Mouse (Mus musculus): ENCODE measurements around the gene Fxr2. TPM values are rescaled to one million over a fixed set of nuclear protein-coding genes. Genes with fewer than 3 reads are reported as not detected.
"Not testable (repeated sequence)": the region's sequence is repeated elsewhere in the genome, so short reads cannot be mapped to it uniquely, and the experiment has no call there.

Gene Fxr2
- polyA plus RNA-seq, 1 experiment from 2014 or later, result 47.7 TPM

- Histone ChIP-seq H3K9ac (replicated peaks; ENCODE audit: low read depth, low read length) (peak within 1 kb of the TSS; percentile 86), H3K4me3 (replicated peaks; ENCODE audit: low read length) (peak within 1 kb of the TSS; percentile 67), H3K4me2 (ENCODE audit: low read length) (peak within 1 kb of the TSS; percentile 73), H3K27me3 (replicated peaks; ENCODE audit: control insufficient read depth, insufficient read depth, low read length) (no peaks in the 10 kb centered on the region), H3K9me3 (ENCODE audit: control insufficient read depth, low read length) (no peaks in the 10 kb centered on the region), H3K4me1 (replicated peaks; ENCODE audit: control insufficient read depth, insufficient read depth, low read length) (peaks cover 16% of the 10 kb centered on the region), H3K27ac (ENCODE audit: low read length) (peak within 1 kb of the TSS; percentile 78), H3K36me3 (ENCODE audit: control insufficient read depth, insufficient read depth) (no peaks in the 10 kb centered on the region)
- 1% methylated on average over 20 of the region's 20 CpGs for WGBS
- peak; percentile 86 for ATAC-seq
Measured at GRCm38 (mm10) chr11:69621571-69622268, 11.1 kb upstream of the Fxr2 start, which contains the start of gene Sat2. Sat2 (plus strand) TSS chr11:69622024.

DNA sequence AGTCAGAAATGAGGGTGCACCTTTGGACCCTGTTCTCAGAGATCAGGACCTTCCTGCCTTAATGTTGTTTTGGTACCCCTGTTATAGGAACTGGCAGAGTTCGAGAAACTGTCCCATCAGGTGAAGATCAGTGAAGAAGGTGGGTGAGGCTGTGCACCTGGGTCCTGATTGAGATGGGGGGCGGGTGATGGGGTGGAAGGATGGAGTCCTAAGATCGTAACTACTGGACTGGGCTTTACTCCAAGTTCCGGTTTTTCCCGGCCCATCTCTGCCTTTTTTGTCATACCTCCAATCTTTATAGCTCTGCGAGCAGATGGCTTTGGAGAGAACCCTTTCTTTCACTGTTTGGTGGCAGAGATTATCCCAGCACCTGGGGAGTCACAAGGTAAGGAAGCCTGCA, 10.4 kb upstream of the Fxr2 start:
- WGBS, result 42% methylated on average over 6 of the region's 6 CpGs
- H3K9me3 ChIP-seq (ENCODE audit: control insufficient read depth, low read length), result no peaks in the 10 kb centered on the region
- ATAC-seq, result 0 out of 2 replicates have a peak, but pooled peaks have one; percentile 18

GRCm38 (mm10) chr11:69623006-69623405, 9.8 kb upstream of the Fxr2 start:
- WGBS, result 63% methylated on average over 4 of the region's 4 CpGs
- ATAC-seq, result no peak
- Histone ChIP-seq H3K36me3 (ENCODE audit: control insufficient read depth, insufficient read depth) (no peaks in the 10 kb centered on the region), H3K4me3 (replicated peaks; ENCODE audit: low read length) (no peak overlapping the region), H3K9me3 (ENCODE audit: control insufficient read depth, low read length) (no peaks in the 10 kb centered on the region), H3K4me1 (replicated peaks; ENCODE audit: control insufficient read depth, insufficient read depth, low read length) (peaks cover 16% of the 10 kb centered on the region), H3K27me3 (replicated peaks; ENCODE audit: control insufficient read depth, insufficient read depth, low read length) (no peaks in the 10 kb centered on the region), H3K27ac (ENCODE audit: low read length) (no peak overlapping the region), H3K4me2 (ENCODE audit: low read length) (peak overlapping the region; percentile 73), H3K9ac (replicated peaks; ENCODE audit: low read depth, low read length) (peak overlapping the region; percentile 86; the same call in 1 of the 2 replicates)

More for the DNA sequence above, 10.4 kb upstream of the Fxr2 start:
- Histone ChIP-seq H3K4me1 (replicated peaks; ENCODE audit: control insufficient read depth, insufficient read depth, low read length) (peaks cover 16% of the 10 kb centered on the region), H3K27ac (ENCODE audit: low read length) (peak overlapping the region; percentile 78), H3K4me2 (ENCODE audit: low read length) (peak overlapping the region; percentile 73), H3K4me3 (replicated peaks; ENCODE audit: low read length) (peak overlapping the region; percentile 67), H3K36me3 (ENCODE audit: control insufficient read depth, insufficient read depth) (no peaks in the 10 kb centered on the region), H3K9ac (replicated peaks; ENCODE audit: low read depth, low read length) (peak overlapping the region; percentile 86), H3K27me3 (replicated peaks; ENCODE audit: control insufficient read depth, insufficient read depth, low read length) (no peaks in the 10 kb centered on the region)

DNA sequence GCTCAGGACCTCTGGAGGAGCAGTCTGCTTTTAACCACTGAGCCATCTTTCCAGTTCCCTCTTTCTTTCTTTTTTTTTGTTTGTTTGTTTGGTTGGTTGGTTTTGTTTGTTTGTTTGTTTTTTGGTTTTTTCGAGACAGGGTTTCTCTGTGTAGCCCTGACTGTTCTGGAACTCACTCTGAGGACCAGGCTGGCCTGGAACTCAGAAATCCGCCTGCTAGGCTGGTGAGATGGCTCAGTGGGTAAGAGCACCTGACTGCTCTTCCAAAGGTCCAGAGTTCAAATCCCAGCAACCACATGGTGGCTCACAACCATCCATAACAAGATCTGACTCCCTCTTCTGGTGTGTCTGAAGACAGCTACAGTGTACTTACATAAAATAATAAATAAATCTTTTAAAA, 8.5 kb upstream of the Fxr2 start:
- 90% methylated on average over 2 of the region's 2 CpGs for WGBS
- not testable (repeated sequence) for H3K27me3 ChIP-seq (replicated peaks; ENCODE audit: control insufficient read depth, insufficient read depth, low read length); H3K4me2 ChIP-seq (ENCODE audit: low read length); H3K36me3 ChIP-seq (ENCODE audit: control insufficient read depth, insufficient read depth); H3K9ac ChIP-seq (replicated peaks; ENCODE audit: low read depth, low read length); ATAC-seq; H3K27ac ChIP-seq (ENCODE audit: low read length); H3K4me3 ChIP-seq (replicated peaks; ENCODE audit: low read length); H3K9me3 ChIP-seq (ENCODE audit: control insufficient read depth, low read length)
- H3K4me1 ChIP-seq (replicated peaks; ENCODE audit: control insufficient read depth, insufficient read depth, low read length), result peaks cover 16% of the 10 kb centered on the region

DNA sequence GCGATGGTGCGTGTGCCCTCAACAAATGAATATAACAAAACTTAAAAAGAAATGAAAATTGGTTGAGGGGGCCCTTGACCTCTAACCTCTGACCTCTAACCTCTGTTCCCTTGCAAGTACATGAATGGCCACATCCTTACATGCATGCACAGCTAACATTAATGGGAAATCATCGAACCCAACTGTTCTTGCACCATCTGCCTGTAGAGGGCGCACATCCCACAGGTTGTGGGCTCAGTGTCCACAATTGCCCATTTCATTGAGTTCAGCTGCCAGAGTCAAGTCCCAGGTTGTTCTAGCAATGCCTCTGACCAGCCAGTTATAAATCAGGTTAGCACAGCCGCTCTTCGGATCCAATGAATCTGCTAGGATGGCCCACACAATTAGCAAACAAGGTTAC, 4.5 kb upstream of the Fxr2 start:
- Histone ChIP-seq H3K27me3 (replicated peaks; ENCODE audit: control insufficient read depth, insufficient read depth, low read length) (no peaks in the 10 kb centered on the region), H3K36me3 (ENCODE audit: control insufficient read depth, insufficient read depth) (no peaks in the 10 kb centered on the region), H3K27ac (ENCODE audit: low read length) (no peak overlapping the region), H3K9ac (replicated peaks; ENCODE audit: low read depth, low read length) (no peak overlapping the region), H3K4me2 (ENCODE audit: low read length) (no peak overlapping the region), H3K4me1 (replicated peaks; ENCODE audit: control insufficient read depth, insufficient read depth, low read length) (0 out of 2 replicates have a peak, but pooled peaks cover under 1% of the 10 kb centered on the region), H3K4me3 (replicated peaks; ENCODE audit: low read length) (no peak overlapping the region), H3K9me3 (ENCODE audit: control insufficient read depth, low read length) (no peaks in the 10 kb centered on the region)
- ATAC-seq, result no peak
- WGBS, result 38% methylated on average over 6 of the region's 6 CpGs

GRCm38 (mm10) chr11:69629802-69630201, 3.0 kb upstream of the Fxr2 start:
- no peak for ATAC-seq
- H3K36me3 ChIP-seq (ENCODE audit: control insufficient read depth, insufficient read depth), result no peaks in the 10 kb centered on the region
- no peak overlapping the region for H3K9ac ChIP-seq (replicated peaks; ENCODE audit: low read depth, low read length)
- H3K4me1 ChIP-seq (replicated peaks; ENCODE audit: control insufficient read depth, insufficient read depth, low read length), result peaks cover 13% of the 10 kb centered on the region
- WGBS, result 62% methylated on average over 1 of the region's 1 CpGs
- no peak overlapping the region for H3K4me2 ChIP-seq (ENCODE audit: low read length)
- no peaks in the 10 kb centered on the region for H3K9me3 ChIP-seq (ENCODE audit: control insufficient read depth, low read length)
- no peak overlapping the region for H3K27ac ChIP-seq (ENCODE audit: low read length)
- no peak overlapping the region for H3K4me3 ChIP-seq (replicated peaks; ENCODE audit: low read length)
- H3K27me3 ChIP-seq (replicated peaks; ENCODE audit: control insufficient read depth, insufficient read depth, low read length), result no peaks in the 10 kb centered on the region

DNA sequence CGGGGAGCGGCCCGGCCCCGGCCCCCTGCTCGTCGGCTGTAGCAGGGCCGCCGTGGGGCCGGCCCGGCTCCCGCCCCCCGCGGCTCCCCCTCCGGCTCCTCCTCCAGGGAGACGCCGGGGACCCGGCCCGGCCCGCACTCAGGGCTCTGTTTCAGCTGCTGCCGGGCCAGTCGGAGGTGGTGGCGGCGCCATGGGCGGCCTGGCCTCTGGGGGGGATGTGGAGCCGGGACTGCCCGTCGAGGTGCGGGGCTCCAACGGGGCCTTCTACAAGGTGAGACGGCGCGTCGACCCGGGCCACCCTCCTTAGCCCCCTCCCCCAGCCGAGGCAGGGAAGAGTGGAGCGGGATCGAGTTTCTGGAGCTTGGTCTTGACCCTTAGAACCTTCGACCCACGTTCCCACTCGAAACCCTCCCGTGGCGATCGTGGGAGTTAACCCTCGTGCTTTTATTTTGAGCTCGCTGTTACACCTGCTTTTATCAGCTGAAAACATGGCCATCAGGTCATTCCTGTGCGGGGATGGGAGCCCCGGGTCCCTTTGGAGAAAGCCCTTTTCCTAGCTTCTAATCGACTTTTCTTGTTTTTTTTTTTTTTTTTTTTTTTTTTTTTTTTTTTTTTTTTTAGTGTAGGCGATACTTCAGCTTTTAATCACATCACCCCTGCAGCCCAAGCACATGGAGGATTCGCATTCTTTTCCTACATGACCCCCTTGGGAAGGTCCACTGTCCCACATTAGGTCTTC, 507 bp downstream of the Fxr2 start:
- peaks cover 27% of the 10 kb centered on the region for H3K4me1 ChIP-seq (replicated peaks; ENCODE audit: control insufficient read depth, insufficient read depth, low read length)
- H3K4me3 ChIP-seq (replicated peaks; ENCODE audit: low read length), result peak overlapping the region; percentile 99
- no peaks in the 10 kb centered on the region for H3K9me3 ChIP-seq (ENCODE audit: control insufficient read depth, low read length)
- under 1% methylated on average over 31 of the region's 50 CpGs for WGBS
- H3K36me3 ChIP-seq (ENCODE audit: control insufficient read depth, insufficient read depth), result no peaks in the 10 kb centered on the region
- peak overlapping the region; percentile 98 for H3K9ac ChIP-seq (replicated peaks; ENCODE audit: low read depth, low read length)
- no peaks in the 10 kb centered on the region for H3K27me3 ChIP-seq (replicated peaks; ENCODE audit: control insufficient read depth, insufficient read depth, low read length)
- peak; percentile 65 for ATAC-seq
- peak overlapping the region; percentile 93 for H3K27ac ChIP-seq (ENCODE audit: low read length)
- peak overlapping the region; percentile 65 for H3K4me2 ChIP-seq (ENCODE audit: low read length)

DNA sequence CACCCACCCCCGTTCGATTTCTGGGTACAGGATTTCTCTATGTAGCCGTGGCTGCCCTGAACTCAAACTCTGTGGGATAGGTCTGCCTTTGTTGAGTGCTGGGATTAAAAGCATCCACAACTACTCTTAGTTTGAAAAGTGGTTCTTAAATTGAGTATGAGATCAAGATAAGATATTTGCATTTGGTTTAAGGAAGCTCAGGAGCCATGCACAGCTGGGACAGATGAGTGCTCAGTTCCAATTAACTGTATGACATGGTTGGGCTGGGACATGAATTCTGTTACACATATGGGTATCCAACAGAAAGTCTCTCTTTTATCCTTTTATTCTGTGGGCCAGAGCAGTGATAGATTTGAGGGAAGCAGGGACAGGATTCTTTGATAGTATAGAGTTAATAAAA, 2.7 kb downstream of the Fxr2 start:
- 84% methylated on average over 3 of the region's 3 CpGs for WGBS
- no peak for ATAC-seq
- no peak overlapping the region for H3K4me2 ChIP-seq (ENCODE audit: low read length)
- H3K9me3 ChIP-seq (ENCODE audit: control insufficient read depth, low read length), result no peaks in the 10 kb centered on the region
- H3K9ac ChIP-seq (replicated peaks; ENCODE audit: low read depth, low read length), result no peak overlapping the region
- H3K36me3 ChIP-seq (ENCODE audit: control insufficient read depth, insufficient read depth), result peaks cover 8% of the 10 kb centered on the region; the same call in 1 of the 2 replicates
- H3K4me3 ChIP-seq (replicated peaks; ENCODE audit: low read length), result no peak overlapping the region
- no peaks in the 10 kb centered on the region for H3K27me3 ChIP-seq (replicated peaks; ENCODE audit: control insufficient read depth, insufficient read depth, low read length)
- H3K4me1 ChIP-seq (replicated peaks; ENCODE audit: control insufficient read depth, insufficient read depth, low read length), result peaks cover 27% of the 10 kb centered on the region
- H3K27ac ChIP-seq (ENCODE audit: low read length), result no peak overlapping the region

DNA sequence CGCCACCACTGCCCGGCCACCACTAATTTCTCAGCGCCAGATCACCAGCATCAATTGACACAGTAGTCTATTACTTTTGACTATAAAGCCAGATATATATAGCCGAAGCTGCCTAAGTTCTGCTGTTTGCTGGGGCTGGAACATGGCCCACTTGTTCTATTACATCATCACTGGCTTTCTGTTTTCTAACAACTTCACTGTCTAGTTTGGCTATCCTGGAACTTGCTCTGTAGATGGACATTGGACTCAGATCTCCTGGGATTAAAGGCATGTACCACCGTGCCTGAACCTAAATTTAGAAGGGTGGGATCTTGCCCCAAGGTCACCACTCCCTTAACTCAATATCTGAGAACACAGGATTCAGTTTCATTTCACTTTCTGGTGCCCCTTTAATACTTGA, 13.1 kb downstream of the Fxr2 start:
- Histone ChIP-seq H3K27ac (ENCODE audit: low read length) (no peak overlapping the region), H3K4me2 (ENCODE audit: low read length) (no peak overlapping the region), H3K36me3 (ENCODE audit: control insufficient read depth, insufficient read depth) (peaks cover 52% of the 10 kb centered on the region), H3K9ac (replicated peaks; ENCODE audit: low read depth, low read length) (no peak overlapping the region), H3K27me3 (replicated peaks; ENCODE audit: control insufficient read depth, insufficient read depth, low read length) (no peaks in the 10 kb centered on the region), H3K4me1 (replicated peaks; ENCODE audit: control insufficient read depth, insufficient read depth, low read length) (no peaks in the 10 kb centered on the region), H3K4me3 (replicated peaks; ENCODE audit: low read length) (no peak overlapping the region), H3K9me3 (ENCODE audit: control insufficient read depth, low read length) (no peaks in the 10 kb centered on the region)
- WGBS, result 92% methylated on average over 5 of the region's 5 CpGs
- ATAC-seq, result no peak

All from forebrain, embryonic 16.5 days (tissue).